In genomic region chr10:117824139-117824538, GRCm38 (mm10) we compare ENCODE assay signal across 14 mouse cellular contexts. TPM values are rescaled to one million over a fixed set of nuclear protein-coding genes. Genes with fewer than 3 reads are reported as not detected.
A peak's percentile ranks its signal among the peaks of the same experiment; 100 is the strongest.
DNase-seq lines count a peak whose midpoint lies in the region; ATAC-seq and TF ChIP-seq lines count a peak whose summit lies in the region.
"Had no signal": no experiment of that assay in that cellular context is flagged by ENCODE, and none has a peak within 500 bp of the region (broad histone marks: within the 10 kb centered on the region; RNA-seq: fewer than 3 reads in every experiment).

No protein-coding gene starts in this region.

- TF ChIP-seq CTCF in midbrain, postnatal 0 days (IDR thresholded peaks at IDR 0.05) = peak; percentile 28

- H3K4me3 ChIP-seq in heart, embryonic 12.5 days = no peak overlapping the region
- no peak overlapping the region for H3K4me3 ChIP-seq in midbrain, postnatal 0 days (ENCODE audit: low read depth, low read length)
- no peak overlapping the region for H3K4me3 ChIP-seq in midbrain, embryonic 10.5 days
- H3K4me3 ChIP-seq: embryonic facial prominence, embryonic 13.5 days; forebrain, embryonic 10.5 days had no signal

- H3K9ac ChIP-seq in heart, embryonic 12.5 days = no peak overlapping the region
- H3K9ac ChIP-seq in midbrain, postnatal 0 days (replicated peaks; ENCODE audit: low read length, poor library complexity, severe bottlenecking) = no peak overlapping the region
- H3K9ac ChIP-seq: embryonic facial prominence, embryonic 13.5 days had no signal

- no peak overlapping the region for H3K27ac ChIP-seq in heart, embryonic 12.5 days (ENCODE audit: poor library complexity, severe bottlenecking)
- no peak overlapping the region for H3K27ac ChIP-seq in midbrain, postnatal 0 days (ENCODE audit: low read depth, low read length)
- H3K27ac ChIP-seq in midbrain, embryonic 10.5 days (replicated peaks) = no peak overlapping the region
- H3K27ac ChIP-seq: embryonic facial prominence, embryonic 13.5 days; forebrain, embryonic 10.5 days had no signal

- no peak for ATAC-seq in heart, embryonic 12.5 days (ENCODE audit: insufficient number of reproducible peaks, low FRiP score)
- no peak for ATAC-seq in midbrain, postnatal 0 days (ENCODE audit: low FRiP score)

- H3K27me3 ChIP-seq in heart, embryonic 12.5 days (replicated peaks) = no peaks in the 10 kb centered on the region
- H3K27me3 ChIP-seq in midbrain, postnatal 0 days (ENCODE audit: insufficient read depth, low read length) = no peaks in the 10 kb centered on the region
- H3K27me3 ChIP-seq in midbrain, embryonic 10.5 days (ENCODE audit: low read depth, poor library complexity, severe bottlenecking) = no peaks in the 10 kb centered on the region
- H3K27me3 ChIP-seq: embryonic facial prominence, embryonic 13.5 days had no signal

- H3K4me2 ChIP-seq in heart, embryonic 12.5 days = no peak overlapping the region
- H3K4me2 ChIP-seq in midbrain, postnatal 0 days (ENCODE audit: low read depth, low read length, poor library complexity, severe bottlenecking) = no peak overlapping the region
- H3K4me2 ChIP-seq: embryonic facial prominence, embryonic 13.5 days had no signal

- peaks cover 45% of the 10 kb centered on the region for H3K36me3 ChIP-seq in heart, embryonic 12.5 days
- H3K36me3 ChIP-seq in midbrain, postnatal 0 days (ENCODE audit: insufficient read depth, low read length) = peaks cover 28% of the 10 kb centered on the region
- peaks cover 51% of the 10 kb centered on the region for H3K36me3 ChIP-seq in midbrain, embryonic 10.5 days

- no peaks in the 10 kb centered on the region for H3K9me3 ChIP-seq in heart, embryonic 12.5 days (replicated peaks)
- no peaks in the 10 kb centered on the region for H3K9me3 ChIP-seq in midbrain, postnatal 0 days (ENCODE audit: low read length)
- H3K9me3 ChIP-seq in midbrain, embryonic 10.5 days (replicated peaks) = no peaks in the 10 kb centered on the region
- H3K9me3 ChIP-seq: embryonic facial prominence, embryonic 13.5 days; forebrain, embryonic 10.5 days had no signal

- WGBS in heart, embryonic 12.5 days = 78% methylated on average over 4 of the region's 4 CpGs
- WGBS in midbrain, postnatal 0 days = 56% methylated on average over 4 of the region's 4 CpGs
- WGBS in midbrain, embryonic 10.5 days = 85% methylated on average over 4 of the region's 4 CpGs

- H3K4me1 ChIP-seq in heart, embryonic 12.5 days (replicated peaks) = peaks cover 27% of the 10 kb centered on the region
- no peaks in the 10 kb centered on the region; the same call in 1 of the 2 replicates for H3K4me1 ChIP-seq in midbrain, postnatal 0 days (ENCODE audit: insufficient read depth, low read length)
- H3K4me1 ChIP-seq in midbrain, embryonic 10.5 days = no peaks in the 10 kb centered on the region

- DNase-seq in heart, adult 11 months = peak; percentile 82
- no peak for DNase-seq in midbrain, postnatal 0 days (ENCODE audit: low spot score)
- no peak for DNase-seq in midbrain, embryonic 10.5 days (ENCODE audit: low spot score)
- DNase-seq in lung, postnatal 10 days = peak; percentile 62
- DNase-seq in ovary, postnatal 14 days (ENCODE audit: low spot score) = no peak
- no peak for DNase-seq in T-cell, adult 2 months (ENCODE audit: low spot score)
- no peak for DNase-seq in embryo, embryonic 10.5 days (ENCODE audit: low spot score)
- DNase-seq: adrenal gland, postnatal 25 days; cerebellum, postnatal 25 days; right cerebral cortex, postnatal 4 days; thymus, postnatal 36 days had no signal

RNA-seq across cellular contexts. Expression of gene Rap1b, which starts 21.7 kb away (rescaled TPM):
- polyA plus RNA-seq in heart, embryonic 12.5 days (2016; fragmentation: Nextera tagmentation; extraction: Ambion mirVana) = 131 and 132 TPM in 2 replicates
- total RNA-seq in midbrain, postnatal 0 days (2014; rRNA removed) = 66.0 and 78.7 TPM in 2 replicates
- polyA plus RNA-seq in midbrain, postnatal 0 days (2015; fragmentation: Nextera tagmentation; extraction: Ambion mirVana) = 140 and 145 TPM in 2 replicates
- 144 and 146 TPM in 2 replicates for polyA plus RNA-seq in midbrain, embryonic 10.5 days (2016; fragmentation: Nextera tagmentation; extraction: Ambion mirVana)

RNA-seq across cellular contexts. Expression of gene Nup107, which starts 31.6 kb away (rescaled TPM):
- 62.4 and 72.0 TPM in 2 replicates for polyA plus RNA-seq in heart, embryonic 12.5 days (2016; fragmentation: Nextera tagmentation; extraction: Ambion mirVana)
- 14.0 and 26.9 TPM in 2 replicates for total RNA-seq in midbrain, postnatal 0 days (2014; rRNA removed)
- polyA plus RNA-seq in midbrain, postnatal 0 days (2015; fragmentation: Nextera tagmentation; extraction: Ambion mirVana) = 16.7 and 17.5 TPM in 2 replicates
- polyA plus RNA-seq in midbrain, embryonic 10.5 days (2016; fragmentation: Nextera tagmentation; extraction: Ambion mirVana) = 95.5 and 104 TPM in 2 replicates

Comparison
In these comparisons a context has a peak if more than half of its experiments do, and no peak if none do; other contexts are left out.
1. DNase-seq: peak in heart, adult 11 months (single experiment) and lung, postnatal 10 days (single experiment); none in midbrain, postnatal 0 days (single experiment), midbrain, embryonic 10.5 days (single experiment), ovary, postnatal 14 days (single experiment), T-cell, adult 2 months (single experiment) and embryo, embryonic 10.5 days (single experiment).